Mouse (Mus musculus) forebrain, embryonic 12.5 days (tissue): Measurements from ENCODE around the gene Mfsd5. TPM values are rescaled to one million over a fixed set of nuclear protein-coding genes. Genes with fewer than 3 reads are reported as not detected.

ENCODE experiments used
- ATAC-seq: fragments of 200-750 bp; cut with Nextera tagmentation; 2 replicates; pipeline ENCODE4 v1.8.0; 2017; ENCODE audit warnings: moderate TSS enrichment; ENCODE audit not compliant: low FRiP score
- H3K27ac ChIP-seq: fragments of 300-500 bp; sonication (generic); 2 replicates; pipeline ENCODE4 v1.5.1; 2016; ENCODE audit warnings: mild to moderate bottlenecking
- H3K27me3 ChIP-seq: fragments of 300-500 bp; sonication (generic); 2 replicates; pipeline ENCODE4 v1.6.1; 2016; ENCODE audit warnings: mild to moderate bottlenecking
- H3K36me3 ChIP-seq: fragments of 300-500 bp; sonication (generic); replicated peaks from 2 replicates; pipeline ENCODE4 v1.6.1; 2016; ENCODE audit warnings: mild to moderate bottlenecking
- H3K4me1 ChIP-seq: fragments of 300-500 bp; sonication (generic); 2 replicates; pipeline ENCODE4 v1.6.1; 2016
- H3K4me2 ChIP-seq: fragments of 300-500 bp; sonication (generic); 2 replicates; pipeline ENCODE4 v1.6.1; 2016; ENCODE audit warnings: mild to moderate bottlenecking, moderate library complexity
- H3K4me3 ChIP-seq: fragments of 300-500 bp; sonication (generic); replicated peaks from 2 replicates; pipeline ENCODE4 v1.5.1; 2016; ENCODE audit warnings: mild to moderate bottlenecking
- H3K9ac ChIP-seq: fragments of 300-500 bp; sonication (generic); 2 replicates; pipeline ENCODE4 v1.6.1; 2016; ENCODE audit warnings: mild to moderate bottlenecking
- H3K9me3 ChIP-seq: fragments of 300-500 bp; sonication (generic); 2 replicates; pipeline ENCODE4 v1.6.1; 2016
- WGBS: fragments of 180-500 bp; shearing (Covaris S2); methylation state at CpG from one replicate; pipeline ENCODE4 v1.1.7; 2016; 5-methylcytosine and 5-hydroxymethylcytosine counted together
- polyA plus RNA-seq: library from polyadenylated mRNA; unstranded; fragments of >200 nt; fragmentation: Nextera tagmentation; extraction: Ambion mirVana; gene quantifications from 2 replicates; pipeline ENCODE4 v1.2.1, GENCODE M21; 2016

Mfsd5 gene
- polyA plus RNA-seq, 1 experiment from 2014 or later: 50.5 TPM

GRCm38 (mm10) chr15:102243229-102244190 lies 35.7 kb upstream of the Mfsd5 start:
- no peaks in the 10 kb centered on the region for H3K9me3 ChIP-seq
- H3K27ac ChIP-seq: no peak overlapping the region
- H3K4me1 ChIP-seq: peaks cover 49% of the 10 kb centered on the region
- 0 out of 2 replicates have a peak overlapping the region, but pooled peaks have one; percentile 29 for H3K9ac ChIP-seq
- H3K4me2 ChIP-seq: peak overlapping the region; percentile 31
- 8% methylated on average over 22 of the region's 22 CpGs for WGBS
- no peak for ATAC-seq
- 0 out of 2 replicates have a peak overlapping the region, but pooled peaks have one; percentile 1 for H3K4me3 ChIP-seq
- no peaks in the 10 kb centered on the region for H3K36me3 ChIP-seq
- H3K27me3 ChIP-seq: peaks cover 71% of the 10 kb centered on the region

- peak overlapping the region; percentile 98 for H3K4me2 ChIP-seq
- H3K27ac ChIP-seq: no peak overlapping the region
- peaks cover 82% of the 10 kb centered on the region for H3K27me3 ChIP-seq
- H3K9ac ChIP-seq: no peak overlapping the region
- H3K36me3 ChIP-seq: no peaks in the 10 kb centered on the region
- no peak for ATAC-seq
- peaks cover 56% of the 10 kb centered on the region for H3K4me1 ChIP-seq
- no peaks in the 10 kb centered on the region for H3K9me3 ChIP-seq
- WGBS: 10% methylated on average over 19 of the region's 19 CpGs
- 0 out of 2 replicates have a peak overlapping the region, but pooled peaks have one; percentile 65 for H3K4me3 ChIP-seq
Observed at GRCm38 (mm10) chr15:102244306-102245191, 34.7 kb upstream of the Mfsd5 start.

GRCm38 (mm10) chr15:102245461-102245881 lies 33.8 kb upstream of the Mfsd5 start:
- Histone ChIP-seq H3K36me3 (no peaks in the 10 kb centered on the region), H3K4me2 (peak overlapping the region; percentile 98), H3K27me3 (peaks cover 91% of the 10 kb centered on the region), H3K9ac (0 out of 2 replicates have a peak overlapping the region, but pooled peaks have one; percentile 17), H3K9me3 (no peaks in the 10 kb centered on the region), H3K27ac (no peak overlapping the region), H3K4me3 (peak overlapping the region; percentile 65), H3K4me1 (peaks cover 58% of the 10 kb centered on the region)
- no peak for ATAC-seq
- WGBS: 8% methylated on average over 14 of the region's 14 CpGs

- WGBS: under 1% methylated on average over 41 of the region's 44 CpGs
- Histone ChIP-seq H3K9ac (peak overlapping the region; percentile 65), H3K4me1 (peaks cover 58% of the 10 kb centered on the region), H3K36me3 (no peaks in the 10 kb centered on the region), H3K4me2 (peak overlapping the region; percentile 98), H3K27ac (peak overlapping the region; percentile 80), H3K4me3 (peak overlapping the region; percentile 65), H3K9me3 (no peaks in the 10 kb centered on the region), H3K27me3 (peaks cover 94% of the 10 kb centered on the region)
- peak; percentile 79 for ATAC-seq
Observed at GRCm38 (mm10) chr15:102245891-102246741, 33.1 kb upstream of the Mfsd5 start.

- H3K36me3 ChIP-seq: no peaks in the 10 kb centered on the region
- H3K27me3 ChIP-seq: peaks cover 93% of the 10 kb centered on the region
- no peaks in the 10 kb centered on the region for H3K9me3 ChIP-seq
- peak; percentile 68 for ATAC-seq
- peak overlapping the region; percentile 80 for H3K27ac ChIP-seq
- H3K9ac ChIP-seq: peak overlapping the region; percentile 65
- WGBS: under 1% methylated on average over 35 of the region's 35 CpGs
- H3K4me2 ChIP-seq: peak overlapping the region; percentile 98
- H3K4me1 ChIP-seq: peaks cover 58% of the 10 kb centered on the region
- H3K4me3 ChIP-seq: peak overlapping the region; percentile 65
Observed at GRCm38 (mm10) chr15:102246866-102247251, 32.4 kb upstream of the Mfsd5 start.

GRCm38 (mm10) chr15:102247252-102248130 lies 31.8 kb upstream of the Mfsd5 start:
- under 1% methylated on average over 48 of the region's 65 CpGs for WGBS

GRCm38 (mm10) chr15:102248131-102248811 lies 31.0 kb upstream of the Mfsd5 start:
- peak overlapping the region; percentile 65 for H3K4me3 ChIP-seq
- peak overlapping the region; percentile 80 for H3K27ac ChIP-seq
- peak overlapping the region; percentile 98 for H3K4me2 ChIP-seq
- H3K36me3 ChIP-seq: no peaks in the 10 kb centered on the region
- H3K4me1 ChIP-seq: peaks cover 51% of the 10 kb centered on the region
- 5% methylated on average over 8 of the region's 8 CpGs for WGBS
- ATAC-seq: no peak
- H3K9me3 ChIP-seq: no peaks in the 10 kb centered on the region
- peaks cover 87% of the 10 kb centered on the region for H3K27me3 ChIP-seq
- peak overlapping the region; percentile 65 for H3K9ac ChIP-seq

More at GRCm38 (mm10) chr15:102247252-102248130, 31.8 kb upstream of the Mfsd5 start:
- peaks cover 58% of the 10 kb centered on the region for H3K4me1 ChIP-seq
- ATAC-seq: peak; percentile 54
- H3K27me3 ChIP-seq: peaks cover 90% of the 10 kb centered on the region
- H3K36me3 ChIP-seq: no peaks in the 10 kb centered on the region
- peak overlapping the region; percentile 80 for H3K27ac ChIP-seq
- peak overlapping the region; percentile 65 for H3K9ac ChIP-seq
- H3K4me3 ChIP-seq: peak overlapping the region; percentile 65
- H3K9me3 ChIP-seq: no peaks in the 10 kb centered on the region
- peak overlapping the region; percentile 98 for H3K4me2 ChIP-seq

- H3K4me1 ChIP-seq: peaks cover 46% of the 10 kb centered on the region
- 7% methylated on average over 1 of the region's 3 CpGs for WGBS
- H3K27ac ChIP-seq: 0 out of 2 replicates have a peak overlapping the region, but pooled peaks have one; percentile 19
- ATAC-seq: no peak
- no peak overlapping the region for H3K4me3 ChIP-seq
- H3K4me2 ChIP-seq: peak overlapping the region; percentile 26; the same call in 1 of the 2 replicates
- H3K27me3 ChIP-seq: peaks cover 82% of the 10 kb centered on the region
- no peak overlapping the region for H3K9ac ChIP-seq
- no peaks in the 10 kb centered on the region for H3K36me3 ChIP-seq
- H3K9me3 ChIP-seq: no peaks in the 10 kb centered on the region
Observed at GRCm38 (mm10) chr15:102248812-102249191, 30.5 kb upstream of the Mfsd5 start.

- Histone ChIP-seq H3K9me3 (no peaks in the 10 kb centered on the region), H3K27me3 (peaks cover 82% of the 10 kb centered on the region), H3K4me1 (peaks cover 42% of the 10 kb centered on the region), H3K4me3 (no peak overlapping the region), H3K9ac (no peak overlapping the region), H3K36me3 (no peaks in the 10 kb centered on the region), H3K4me2 (peak overlapping the region; percentile 26), H3K27ac (peak overlapping the region; percentile 19; the same call in 1 of the 2 replicates)
- 3% methylated on average over 13 of the region's 13 CpGs for WGBS
- ATAC-seq: no peak
Observed at GRCm38 (mm10) chr15:102249251-102249691, 30.0 kb upstream of the Mfsd5 start.

- peaks cover 42% of the 10 kb centered on the region for H3K4me1 ChIP-seq
- H3K36me3 ChIP-seq: no peaks in the 10 kb centered on the region
- peak overlapping the region; percentile 62; the same call in 1 of the 2 replicates for H3K27ac ChIP-seq
- H3K9ac ChIP-seq: no peak overlapping the region
- WGBS: 46% methylated on average over 9 of the region's 9 CpGs
- H3K9me3 ChIP-seq: no peaks in the 10 kb centered on the region
- no peak overlapping the region for H3K4me3 ChIP-seq
- H3K4me2 ChIP-seq: no peak overlapping the region
- H3K27me3 ChIP-seq: peaks cover 81% of the 10 kb centered on the region
- ATAC-seq: no peak
Observed at GRCm38 (mm10) chr15:102249967-102250366, 29.3 kb upstream of the Mfsd5 start.
